Mouse (Mus musculus) cerebellum, adult 11 months (tissue): ENCODE data around the gene Tmc5.

Experiments
- DNase-seq: peaks from one replicate; pipeline ENCODE4 v3.0.0; 2022

The Tmc5 gene

DNA sequence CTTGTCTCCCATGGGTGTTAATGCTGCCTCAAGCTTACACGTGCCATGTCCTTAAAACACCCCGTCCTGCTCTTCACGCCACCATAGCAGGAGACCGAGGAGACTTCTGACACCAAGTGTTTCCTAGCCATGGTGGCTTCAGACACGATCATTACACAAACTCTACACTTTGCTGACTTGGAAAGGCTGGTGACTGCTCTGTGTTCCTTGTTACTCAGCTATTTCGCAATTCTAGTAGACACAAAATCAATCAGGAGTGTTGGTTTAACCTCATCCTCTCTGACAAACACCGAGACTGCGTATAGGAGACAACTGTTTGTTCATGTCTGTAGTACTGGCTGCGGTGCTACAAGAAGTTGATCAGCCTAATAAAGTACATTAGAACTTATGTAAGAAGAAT is 101.8 kb downstream of the Tmc5 start:
- DNase-seq: no peak

DNA sequence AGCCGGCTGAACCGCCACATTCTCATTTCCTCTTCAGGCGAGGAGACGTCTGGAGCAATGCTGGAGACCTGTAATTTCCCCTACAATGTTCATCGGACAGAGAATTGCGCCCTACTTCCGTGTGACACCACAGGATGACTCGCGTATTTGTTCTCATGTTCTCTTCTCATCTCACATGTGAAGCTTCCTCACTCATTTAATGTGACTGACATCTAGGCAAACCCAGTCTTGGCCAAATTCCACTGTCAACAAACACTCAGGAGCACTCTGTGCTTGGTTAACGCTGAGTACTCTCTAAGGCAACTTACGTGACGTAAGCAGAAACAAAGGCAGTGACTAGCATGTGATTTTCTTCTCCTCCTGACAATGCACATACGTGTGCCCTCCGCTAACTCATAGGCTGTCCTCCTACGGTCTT is 106.1 kb downstream of the Tmc5 start:
- DNase-seq: no peak

DNA sequence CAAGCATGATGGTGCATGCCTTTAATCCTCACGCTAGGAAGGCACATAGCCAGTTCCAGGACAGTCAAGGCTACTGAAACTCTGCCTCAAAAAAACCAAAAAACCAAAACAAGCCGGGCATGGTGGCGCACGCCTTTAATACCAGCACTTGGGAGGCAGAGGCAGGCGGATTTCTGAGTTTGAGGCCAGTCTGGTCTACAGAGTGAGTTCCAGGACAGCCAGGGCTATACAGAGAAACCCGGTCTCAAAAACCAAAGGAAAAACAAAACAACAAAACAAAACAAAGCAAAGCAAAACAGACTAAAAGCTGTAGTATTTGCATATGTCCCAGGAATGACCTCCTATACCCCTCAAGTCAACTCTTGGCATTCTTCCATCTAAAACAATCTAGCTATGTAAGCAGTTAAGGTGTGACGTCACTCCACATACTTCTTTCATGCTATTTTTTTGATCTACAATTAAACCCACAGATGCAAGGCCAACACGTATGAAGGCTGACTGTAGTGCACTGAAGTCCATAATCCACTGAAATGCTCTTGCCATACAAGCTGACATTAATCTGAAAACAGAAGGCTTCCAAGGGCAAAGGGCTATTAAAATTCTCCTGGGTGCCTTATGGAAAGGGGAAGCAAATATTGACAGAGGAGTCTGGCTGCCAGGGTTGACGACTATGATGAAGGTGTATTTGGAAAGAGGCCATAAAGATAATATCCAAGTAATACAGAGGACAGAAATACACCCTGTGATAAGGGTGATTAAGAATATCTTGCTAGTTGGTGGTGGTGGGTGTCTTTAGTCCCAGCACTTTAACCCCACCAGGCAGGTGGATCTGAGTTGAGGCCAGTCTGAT is 107.1 kb downstream of the Tmc5 start:
- no peak for DNase-seq

DNA sequence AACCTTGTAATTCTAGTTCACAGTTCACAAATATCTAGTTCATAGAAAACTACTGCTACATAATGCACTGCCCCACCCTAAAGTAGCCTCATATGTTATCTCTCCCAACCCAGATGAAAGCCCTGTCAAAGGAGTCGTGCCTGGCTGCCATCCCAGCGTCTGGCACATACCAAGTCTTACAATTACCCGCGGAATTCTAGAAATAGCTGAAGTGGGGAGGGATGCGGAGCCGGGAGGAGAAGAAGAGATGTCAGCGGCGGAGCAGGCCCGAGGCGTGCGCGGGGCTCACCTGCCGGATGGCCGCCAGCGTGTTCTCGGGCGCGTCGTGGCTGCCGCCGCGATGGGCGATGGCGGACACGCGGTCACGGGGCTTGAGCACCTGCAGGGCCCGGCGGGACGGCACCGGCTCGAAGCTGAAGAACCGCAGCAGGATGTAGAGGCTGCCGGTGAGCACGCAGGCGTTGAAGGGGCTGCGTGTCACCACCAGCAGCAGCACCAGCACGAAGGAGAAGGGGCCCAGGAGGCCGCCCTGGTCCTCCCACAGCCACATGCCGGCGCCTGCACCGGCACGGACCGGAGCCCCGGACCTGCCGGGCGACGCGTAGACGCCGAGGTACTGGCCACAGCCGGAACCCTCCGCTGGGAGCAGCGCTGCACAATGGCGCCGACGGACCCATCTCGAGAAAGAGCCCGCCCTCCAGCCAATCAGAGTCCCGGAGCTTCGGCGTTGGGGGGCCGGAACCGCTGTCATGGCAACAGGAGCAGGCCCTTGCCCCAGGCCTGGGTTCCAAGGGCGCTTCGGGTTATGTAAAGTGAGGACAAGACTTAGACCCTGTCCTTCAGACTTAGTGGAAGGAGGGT is 108.2 kb downstream of the Tmc5 start, which contains the start of gene Gde1:
Gene Gde1, minus strand, starts transcription at position 678 of the 861 bp plus-strand sequence.
- DNase-seq: peak; percentile 90

DNA sequence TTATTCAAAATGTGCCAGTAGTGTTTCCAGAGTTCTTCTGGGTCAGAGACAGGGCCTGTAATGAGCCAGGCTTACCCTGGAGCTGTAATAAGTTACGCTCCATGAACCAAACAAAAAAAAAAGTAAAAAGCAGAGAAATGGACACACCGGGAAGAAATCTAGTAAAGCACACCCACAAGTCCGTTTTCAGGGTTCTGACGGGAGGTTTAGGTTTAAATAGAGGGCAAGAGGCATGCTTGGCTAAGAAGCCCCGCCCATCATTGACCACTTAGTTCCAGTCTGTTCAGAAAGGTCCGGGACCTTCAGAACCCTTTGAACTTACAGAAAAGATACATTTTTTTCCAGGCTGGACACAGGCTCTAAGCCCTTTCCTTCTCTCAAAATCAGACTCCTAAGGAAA is 109.0 kb downstream of the Tmc5 start:
- no peak for DNase-seq

DNA sequence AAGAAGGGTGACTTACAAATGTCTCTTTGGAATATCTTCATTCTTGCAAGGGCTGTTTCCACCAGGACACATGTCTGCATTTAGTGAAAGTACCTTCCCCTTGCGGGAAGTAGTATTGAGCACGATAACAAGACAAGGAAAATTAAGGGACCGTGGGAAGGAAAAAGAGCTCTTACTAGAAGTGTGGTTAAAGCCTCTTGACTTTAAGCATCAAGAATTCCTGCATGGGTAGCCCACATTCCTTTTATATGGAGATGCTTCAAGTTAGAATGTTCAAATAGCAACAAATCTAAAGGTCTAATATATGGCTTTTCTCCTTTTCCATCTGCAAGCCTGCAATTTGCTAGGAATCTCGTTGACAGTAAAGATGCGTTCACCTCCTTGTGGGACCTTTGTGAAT is 109.4 kb downstream of the Tmc5 start:
- DNase-seq: no peak

DNA sequence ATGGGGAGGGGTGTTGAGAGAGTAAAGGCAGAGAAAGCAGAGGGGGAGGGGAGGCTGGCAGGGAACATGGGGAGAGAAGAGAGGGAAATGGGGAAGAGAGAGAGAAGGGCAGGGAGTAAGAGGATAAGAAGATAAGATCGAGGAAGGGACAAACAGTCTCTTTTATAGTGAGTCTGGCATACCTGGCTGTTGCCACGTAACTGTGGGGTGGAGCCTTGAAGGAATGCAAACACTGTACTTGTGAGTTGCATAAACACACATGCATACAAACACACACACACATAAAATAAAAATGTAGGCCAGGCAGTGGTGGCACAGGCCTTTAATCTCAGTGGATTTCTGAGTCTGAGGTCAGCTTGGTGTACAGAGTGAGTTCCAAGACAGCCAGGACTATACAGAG is 110.1 kb downstream of the Tmc5 start:
- DNase-seq: no peak

DNA sequence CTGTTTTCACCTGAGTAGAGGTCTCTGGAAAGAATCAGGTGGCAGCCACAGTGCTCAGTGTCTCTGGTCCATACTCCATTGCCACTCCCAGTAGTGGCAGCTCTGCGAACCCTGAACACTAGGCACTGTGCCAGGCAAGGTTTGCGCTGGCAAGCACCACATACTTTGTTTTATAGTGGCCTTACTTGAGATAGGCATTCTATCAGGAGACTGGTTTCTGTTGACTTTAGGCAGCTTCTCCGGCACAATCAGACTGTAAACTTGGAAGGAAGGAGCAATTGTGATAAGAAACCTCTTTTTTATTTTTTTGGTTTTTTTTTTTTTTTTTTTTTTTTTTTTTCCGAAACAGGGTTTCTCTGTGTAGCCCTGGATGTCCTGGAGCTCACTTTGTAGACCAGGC is 110.9 kb downstream of the Tmc5 start:
- DNase-seq: no peak

DNA sequence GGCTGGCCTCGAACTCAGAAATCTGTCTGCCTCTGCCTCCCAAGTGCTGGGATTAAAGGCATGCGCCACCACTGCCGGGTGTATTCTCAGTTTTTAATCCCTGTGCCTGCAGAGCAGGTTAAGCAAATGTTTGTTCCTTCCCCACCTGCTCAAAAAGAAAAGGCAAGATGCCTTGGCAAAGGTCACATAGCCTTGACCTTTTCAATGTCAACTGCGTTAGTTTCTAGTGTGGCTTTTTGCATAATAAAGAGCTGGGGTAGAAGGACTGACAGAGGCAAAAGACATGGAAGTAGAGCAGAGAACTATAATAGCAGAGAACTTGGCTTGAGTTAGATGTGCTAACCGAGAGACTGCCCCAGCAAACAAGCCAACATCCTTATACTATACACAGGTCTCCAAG is 113.7 kb downstream of the Tmc5 start:
- DNase-seq: no peak

DNA sequence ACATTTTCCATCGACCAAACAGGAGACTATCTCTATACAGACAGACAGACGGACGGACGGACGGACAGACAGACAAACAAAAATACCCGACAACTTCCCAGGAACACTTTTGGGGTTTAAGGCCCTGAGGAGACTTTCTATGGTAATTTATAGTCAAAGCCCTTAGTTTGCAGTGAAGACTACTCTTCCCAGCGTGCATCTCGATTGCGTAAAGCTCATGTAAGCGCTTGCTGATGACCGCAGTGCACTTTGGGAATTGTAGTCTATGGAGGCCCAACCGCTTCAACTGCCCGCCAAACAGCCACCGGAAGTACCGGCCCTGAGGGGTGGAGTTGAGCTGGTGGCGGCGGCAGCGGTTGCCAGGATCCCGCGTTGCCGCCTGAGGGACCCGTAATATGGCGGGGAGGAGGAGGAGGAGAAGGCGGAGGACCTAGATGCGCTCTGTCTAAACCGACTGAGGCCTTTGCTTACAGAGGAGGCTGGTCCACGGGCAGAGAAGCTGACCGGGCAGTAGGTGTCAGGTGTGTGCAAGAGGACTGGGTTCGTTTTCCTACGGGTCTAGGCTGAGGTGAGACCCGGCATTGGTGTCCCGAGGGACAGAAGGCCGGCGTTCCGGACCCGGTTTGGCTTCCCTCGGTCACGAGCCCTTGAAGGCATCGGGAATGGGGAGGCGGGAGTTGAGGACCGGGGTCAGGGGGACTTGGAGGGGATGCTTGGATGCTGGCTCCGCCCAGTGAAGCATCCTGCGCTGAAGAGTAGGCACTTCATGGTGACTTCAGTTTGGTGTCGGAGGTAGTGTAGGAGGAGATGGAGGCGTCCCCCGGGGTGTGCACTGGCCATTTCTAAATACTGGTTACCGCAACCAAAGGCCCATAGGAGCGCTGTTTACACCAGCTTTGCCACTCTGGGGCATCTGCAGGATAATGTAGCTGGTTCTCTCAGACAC is 115.4 kb downstream of the Tmc5 start, which contains the start of gene Ccp110:
Gene Ccp110, plus strand, starts transcription at position 325 of the 946 bp plus-strand sequence.
- DNase-seq: peak; percentile 90

DNA sequence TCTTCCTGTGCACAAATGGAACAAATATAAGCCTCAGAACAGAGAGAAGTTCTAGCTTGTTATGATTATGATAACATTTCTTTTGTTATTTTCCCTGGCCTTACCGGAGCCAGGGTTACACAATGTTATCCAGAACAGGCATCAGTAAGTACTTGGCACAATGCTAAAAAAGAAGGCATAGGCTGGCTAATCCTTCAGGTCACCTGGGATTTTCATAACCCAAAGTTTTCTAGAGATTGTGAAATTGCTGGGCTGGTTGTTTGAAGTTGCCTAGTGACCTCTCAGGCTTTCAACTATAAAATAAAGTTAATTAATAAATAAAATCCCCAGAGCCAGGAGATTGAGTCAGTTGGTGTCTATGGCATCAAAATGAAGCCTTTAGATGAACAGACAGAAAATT is 117.8 kb downstream of the Tmc5 start:
- DNase-seq: no peak

DNA sequence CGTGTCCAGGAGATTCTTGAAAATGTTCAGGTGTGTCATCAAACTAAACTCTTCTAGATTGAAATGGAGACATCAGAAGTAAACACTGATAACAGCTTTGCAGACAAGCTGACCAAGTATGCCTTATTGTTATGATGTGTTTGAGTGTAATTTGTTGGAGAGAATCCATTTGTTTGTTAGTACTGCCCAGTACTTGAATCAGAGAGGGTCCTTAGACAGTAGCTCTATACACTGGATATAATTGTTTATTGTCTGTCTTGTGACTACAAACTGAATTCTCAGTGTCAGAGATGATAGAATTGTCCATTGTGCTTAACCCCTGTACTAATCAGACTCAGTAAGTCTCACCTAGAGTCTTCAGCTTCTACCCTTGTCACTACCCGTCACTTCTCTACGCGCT is 121.0 kb downstream of the Tmc5 start:
- DNase-seq: no peak

DNA sequence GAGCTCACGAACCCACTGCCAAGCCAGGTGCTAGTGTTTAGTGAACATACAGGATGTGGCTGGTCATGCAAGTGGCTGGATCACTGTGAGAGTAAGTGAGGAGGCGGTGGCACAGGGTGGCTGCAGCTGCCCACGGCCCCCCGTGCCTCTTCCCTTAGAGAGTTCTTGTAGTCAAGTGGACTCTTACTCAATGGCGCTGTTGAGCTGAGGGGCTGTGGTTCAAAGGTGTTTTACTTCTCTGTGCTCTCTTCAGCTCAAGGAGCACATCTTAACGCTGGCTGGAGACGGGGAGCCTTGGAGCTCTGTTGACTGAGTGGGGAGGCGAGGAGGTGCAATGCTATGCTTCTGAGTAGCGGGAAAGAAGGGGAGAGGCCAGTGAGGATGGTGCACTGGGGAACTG is 126.8 kb downstream of the Tmc5 start:
- DNase-seq: no peak
